Mouse (Mus musculus) embryonic facial prominence, embryonic 14.5 days (tissue): Measurements from ENCODE around the gene Chrna5. TPM values are rescaled to one million over a fixed set of nuclear protein-coding genes. Genes with fewer than 3 reads are reported as not detected.
"Not testable (repeated sequence)": the region's sequence is repeated elsewhere in the genome, so short reads cannot be mapped to it uniquely, and the experiment has no call there.

Experiments used
- ATAC-seq: fragments of 200-750 bp; cut with Nextera tagmentation; 2 replicates; pipeline ENCODE4 v1.8.0; 2017; ENCODE audit warnings: low read depth, moderate number of reproducible peaks, moderate TSS enrichment
- DNase-seq: peaks from one replicate; pipeline ENCODE4 v3.0.0-alpha.2; 2015; ENCODE audit warnings: low spot score
- H3K27ac ChIP-seq: fragments of 300-500 bp; sonication (generic); replicated peaks from 2 replicates; pipeline ENCODE4 v1.5.1; 2014; ENCODE audit warnings: low read depth, mild to moderate bottlenecking, low read length, moderate library complexity
- H3K27me3 ChIP-seq: fragments of 300-500 bp; sonication (generic); replicated peaks from 2 replicates; pipeline ENCODE4 v1.6.1; 2014; ENCODE audit warnings: low read length; ENCODE audit not compliant: control insufficient read depth, insufficient read depth
- H3K36me3 ChIP-seq: fragments of 300-500 bp; sonication (generic); 2 replicates; pipeline ENCODE4 v1.6.1; 2014; ENCODE audit warnings: low read length, mixed read lengths; ENCODE audit not compliant: control insufficient read depth, insufficient read depth
- H3K4me1 ChIP-seq: fragments of 300-500 bp; sonication (generic); 2 replicates; pipeline ENCODE4 v1.6.1; 2014; ENCODE audit warnings: antibody characterized with exemption, low read length; ENCODE audit not compliant: control insufficient read depth, insufficient read depth
- H3K4me2 ChIP-seq: fragments of 300-500 bp; sonication (generic); 2 replicates; pipeline ENCODE4 v1.6.1; 2014; ENCODE audit warnings: low read depth, mild to moderate bottlenecking, low read length, moderate library complexity, mixed read lengths
- H3K4me3 ChIP-seq: fragments of 300-500 bp; sonication (generic); 2 replicates; pipeline ENCODE4 v1.5.1; 2014; ENCODE audit warnings: low read depth, mild to moderate bottlenecking, low read length
- H3K9ac ChIP-seq: fragments of 300-500 bp; sonication (generic); 2 replicates; pipeline ENCODE4 v1.6.1; 2014; ENCODE audit warnings: low read depth, mild to moderate bottlenecking, low read length, moderate library complexity, mixed read lengths
- H3K9me3 ChIP-seq: fragments of 300-500 bp; sonication (generic); 2 replicates; pipeline ENCODE4 v1.6.1; 2016; ENCODE audit warnings: low read length; ENCODE audit not compliant: control insufficient read depth
- WGBS: fragments of 180-500 bp; shearing (Covaris S2); extraction: QIAGEN DNeasy Blood & Tissue Kit; methylation state at CpG from one replicate; pipeline ENCODE4 v1.1.7; 2014; 5-methylcytosine and 5-hydroxymethylcytosine counted together
- polyA plus RNA-seq: library from polyadenylated mRNA; unstranded; fragments of >200 nt; fragmentation: Nextera tagmentation; extraction: Ambion mirVana; gene quantifications from 2 replicates; pipeline ENCODE4 v1.2.1, GENCODE M21; 2014

Chrna5 gene
- polyA plus RNA-seq: 1.1 and 1.5 TPM in 2 replicates

DNA sequence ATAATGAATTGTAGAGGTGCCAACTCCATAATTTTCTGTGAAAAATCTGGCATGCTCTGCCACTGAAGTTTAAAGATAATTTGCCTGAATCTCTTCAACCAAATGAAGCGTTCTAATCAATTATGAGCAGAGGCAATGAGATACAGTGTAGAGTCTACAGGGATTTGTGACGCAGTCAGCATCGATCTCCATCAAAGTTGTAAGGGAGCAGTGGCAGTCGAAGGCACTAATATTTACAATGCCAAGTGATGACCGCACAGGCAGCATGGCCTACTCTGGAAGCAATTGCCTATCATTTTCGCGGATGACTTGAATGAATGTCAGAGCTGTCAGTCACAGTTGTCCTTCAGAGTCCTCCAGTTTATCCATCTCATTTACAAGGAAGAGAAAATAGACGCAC lies at the start of gene Chrna5:
Chrna5 (plus strand) TSS at position 207 of the 400 bp plus-strand sequence.
- DNase-seq: peak; percentile 18
- H3K36me3 ChIP-seq: no peaks in the 10 kb centered on the region
- H3K27ac ChIP-seq: no peak within 1 kb of the TSS
- no peak for ATAC-seq
- 56% methylated on average over 8 of the region's 8 CpGs for WGBS
- H3K27me3 ChIP-seq: peaks cover 43% of the 10 kb centered on the region
- H3K4me3 ChIP-seq: peak within 1 kb of the TSS; percentile 65
- no peaks in the 10 kb centered on the region for H3K9me3 ChIP-seq
- peak within 1 kb of the TSS; percentile 63 for H3K9ac ChIP-seq
- no peaks in the 10 kb centered on the region for H3K4me1 ChIP-seq
- peak within 1 kb of the TSS; percentile 93 for H3K4me2 ChIP-seq

DNA sequence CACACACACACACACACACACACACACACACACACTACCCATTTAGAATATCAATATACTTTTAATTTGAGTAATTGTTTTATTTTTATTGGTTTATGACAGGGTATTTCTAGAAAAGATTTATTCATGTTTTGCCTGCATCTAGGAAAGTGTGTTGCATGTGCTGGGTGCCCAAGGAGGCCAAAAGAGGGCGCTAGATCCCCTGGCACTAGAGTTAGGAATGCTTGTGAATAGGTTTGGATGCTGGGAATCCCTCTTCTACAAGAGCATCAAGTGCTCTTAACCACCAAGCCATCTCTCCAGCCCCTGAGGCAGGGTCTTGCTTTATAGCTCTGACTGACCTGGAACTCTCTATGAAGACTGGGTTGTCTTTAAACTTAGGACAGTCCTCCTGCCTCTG lies 48.9 kb upstream of the Chrna5 start:
- no peak overlapping the region for H3K9ac ChIP-seq
- no peak overlapping the region for H3K4me3 ChIP-seq
- ATAC-seq (no peak), DNase-seq (no peak)
- no peak overlapping the region for H3K27ac ChIP-seq
- H3K27me3 ChIP-seq: no peaks in the 10 kb centered on the region
- H3K4me1 ChIP-seq: no peaks in the 10 kb centered on the region
- 5% methylated on average over 1 of the region's 1 CpGs for WGBS
- no peaks in the 10 kb centered on the region for H3K9me3 ChIP-seq
- H3K36me3 ChIP-seq: no peaks in the 10 kb centered on the region
- no peak overlapping the region for H3K4me2 ChIP-seq

- Histone ChIP-seq H3K27me3 (no peaks in the 10 kb centered on the region), H3K36me3 (no peaks in the 10 kb centered on the region), H3K9ac (no peak overlapping the region), H3K27ac (no peak overlapping the region), H3K4me2 (no peak overlapping the region), H3K9me3 (no peaks in the 10 kb centered on the region), H3K4me1 (no peaks in the 10 kb centered on the region), H3K4me3 (no peak overlapping the region)
- WGBS: 67% methylated on average over 2 of the region's 2 CpGs
- DNase-seq (no peak), ATAC-seq (no peak)
These were observed 48.3 kb upstream of the Chrna5 start for GRCm38 (mm10) chr9:54932379-54932778.

- Histone ChIP-seq H3K4me3 (no peak overlapping the region), H3K36me3 (peaks cover 19% of the 10 kb centered on the region; the same call in 1 of the 2 replicates), H3K9ac (no peak overlapping the region), H3K27ac (no peak overlapping the region), H3K27me3 (no peaks in the 10 kb centered on the region), H3K4me1 (no peaks in the 10 kb centered on the region), H3K9me3 (no peaks in the 10 kb centered on the region), H3K4me2 (no peak overlapping the region)
- DNase-seq: no peak
- 88% methylated on average over 4 of the region's 4 CpGs for WGBS
- no peak for ATAC-seq
These were observed 38.6 kb upstream of the Chrna5 start for GRCm38 (mm10) chr9:54942071-54942470.

GRCm38 (mm10) chr9:54944467-54944866 lies 36.2 kb upstream of the Chrna5 start:
- Histone ChIP-seq H3K4me2 (no peak overlapping the region), H3K27ac (no peak overlapping the region), H3K9me3 (no peaks in the 10 kb centered on the region), H3K4me3 (no peak overlapping the region), H3K36me3 (peaks cover 10% of the 10 kb centered on the region; the same call in 1 of the 2 replicates), H3K9ac (no peak overlapping the region), H3K4me1 (no peaks in the 10 kb centered on the region), H3K27me3 (no peaks in the 10 kb centered on the region)
- 81% methylated on average over 2 of the region's 2 CpGs for WGBS
- DNase-seq: no peak
- ATAC-seq: no peak

DNA sequence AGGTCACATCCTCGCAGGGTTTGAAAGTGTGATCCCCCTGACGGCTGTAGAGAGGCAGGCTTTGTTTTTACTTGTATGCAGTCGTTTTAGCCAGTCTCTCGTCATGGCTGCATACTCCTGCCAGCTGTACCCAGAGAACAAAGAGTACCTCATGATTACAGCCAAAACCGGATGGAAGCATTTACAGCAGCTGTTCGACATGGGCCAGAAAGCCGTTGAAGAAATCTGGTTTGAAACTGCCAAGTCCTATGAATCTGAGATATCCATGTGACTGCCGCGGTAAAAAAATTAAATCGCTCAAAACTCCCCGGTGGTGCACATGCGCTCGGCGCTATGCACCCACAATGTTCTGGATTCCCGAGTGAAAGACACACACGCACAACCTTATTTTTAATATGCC lies 34.4 kb upstream of the Chrna5 start:
- no peaks in the 10 kb centered on the region for H3K9me3 ChIP-seq
- peaks cover 7% of the 10 kb centered on the region; the same call in 1 of the 2 replicates for H3K36me3 ChIP-seq
- ATAC-seq: no peak
- H3K27ac ChIP-seq: no peak overlapping the region; the same call in 1 of the 2 replicates
- H3K4me2 ChIP-seq: no peak overlapping the region
- 58% methylated on average over 16 of the region's 16 CpGs for WGBS
- DNase-seq: peak; percentile 62
- H3K4me1 ChIP-seq: no peaks in the 10 kb centered on the region
- no peak overlapping the region for H3K4me3 ChIP-seq
- H3K27me3 ChIP-seq: no peaks in the 10 kb centered on the region
- no peak overlapping the region for H3K9ac ChIP-seq

DNA sequence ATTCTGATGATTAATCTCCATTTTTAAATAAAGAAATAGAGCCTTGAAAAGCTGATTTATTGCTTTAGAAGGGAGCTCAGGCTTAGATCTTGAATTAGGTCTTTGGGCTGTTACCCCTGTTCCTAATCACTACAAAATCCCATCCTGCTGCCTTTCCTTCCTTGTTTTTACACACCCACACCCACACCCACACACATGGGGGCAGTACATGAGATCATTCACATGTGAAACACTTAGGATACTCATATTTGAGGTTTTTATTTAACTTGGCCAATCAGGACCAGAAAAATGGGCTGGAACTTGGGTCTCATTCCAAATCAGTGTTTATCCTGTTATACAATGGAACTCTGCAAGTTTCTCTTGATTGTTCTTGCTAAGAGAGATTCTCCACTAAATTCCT lies 31.2 kb upstream of the Chrna5 start:
- H3K4me1 ChIP-seq: peaks cover 10% of the 10 kb centered on the region; the same call in 1 of the 2 replicates
- no peak for ATAC-seq
- H3K9me3 ChIP-seq: no peaks in the 10 kb centered on the region
- no peak for DNase-seq
- H3K27ac ChIP-seq: no peak overlapping the region
- H3K4me2 ChIP-seq: no peak overlapping the region
- no peak overlapping the region for H3K4me3 ChIP-seq
- H3K27me3 ChIP-seq: no peaks in the 10 kb centered on the region
- no peak overlapping the region for H3K9ac ChIP-seq
- peaks cover 30% of the 10 kb centered on the region for H3K36me3 ChIP-seq

- H3K9me3 ChIP-seq, H3K27me3 ChIP-seq, ATAC-seq, H3K4me1 ChIP-seq, DNase-seq: not testable (repeated sequence)
- WGBS: 49% methylated on average over 8 of the region's 8 CpGs
- peak overlapping the region; percentile 30 for H3K9ac ChIP-seq
- H3K27ac ChIP-seq: peak overlapping the region; percentile 96
- peak overlapping the region; percentile 77 for H3K4me2 ChIP-seq
- H3K36me3 ChIP-seq: peaks cover 37% of the 10 kb centered on the region
- peak overlapping the region; percentile 92 for H3K4me3 ChIP-seq
These were observed 30.5 kb upstream of the Chrna5 start for GRCm38 (mm10) chr9:54950162-54950561.

DNA sequence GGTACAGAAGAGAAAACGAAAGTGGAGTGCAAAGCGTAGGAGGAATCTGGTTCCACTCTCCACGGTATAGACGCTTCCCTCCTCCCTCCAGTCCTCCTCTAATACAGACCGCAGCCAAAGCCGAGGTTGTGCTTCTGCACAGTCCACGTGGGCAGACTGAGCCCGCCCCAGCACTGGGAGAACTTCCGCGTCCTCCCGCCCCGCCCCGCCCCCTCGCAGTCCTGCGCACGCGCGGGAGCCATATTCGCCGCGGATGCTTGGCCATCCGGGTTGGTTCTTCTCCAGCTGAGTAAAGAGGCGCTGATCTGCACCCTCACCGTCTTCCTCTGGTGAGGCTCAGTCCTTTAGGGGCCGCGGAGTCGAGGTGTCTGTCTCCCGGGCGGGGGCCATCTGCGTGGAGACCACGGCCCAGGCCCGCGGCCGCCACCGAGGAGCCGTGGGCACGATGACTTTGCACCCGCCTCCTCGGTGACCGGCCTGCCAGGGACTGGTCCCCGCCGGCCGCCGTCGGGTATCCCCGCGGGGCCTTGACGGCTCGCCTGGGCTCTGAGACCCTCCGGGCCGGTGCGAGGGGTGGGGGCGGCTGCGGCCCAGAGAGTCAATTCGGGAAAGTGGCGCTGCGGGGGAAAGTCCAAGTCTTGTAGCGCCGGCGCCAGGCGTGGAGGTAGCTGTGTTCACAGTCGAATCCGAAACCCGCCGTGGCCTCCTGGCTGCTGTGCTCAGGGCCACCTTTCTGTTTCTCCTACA lies 29.9 kb upstream of the Chrna5 start, which contains the start of the genes Psma4 and AY074887:
Psma4 (plus strand) TSS at position 216 of the 747 bp plus-strand sequence.
AY074887 (minus strand) TSS at position 424 of the 747 bp plus-strand sequence.
- peak within 1 kb of the TSS; percentile 77 for H3K4me2 ChIP-seq
- under 1% methylated on average over 42 of the region's 65 CpGs for WGBS
- H3K27me3 ChIP-seq: no peaks in the 10 kb centered on the region
- H3K4me1 ChIP-seq: peaks cover 10% of the 10 kb centered on the region; the same call in 1 of the 2 replicates
- ATAC-seq (peak; percentile 100), DNase-seq (peak; percentile 98)
- peaks cover 43% of the 10 kb centered on the region for H3K36me3 ChIP-seq
- peak within 1 kb of the TSS; percentile 90 for H3K9ac ChIP-seq
- peak within 1 kb of the TSS; percentile 92 for H3K4me3 ChIP-seq
- H3K27ac ChIP-seq: peak within 1 kb of the TSS; percentile 96
- H3K9me3 ChIP-seq: no peaks in the 10 kb centered on the region
